ENCODE assay signal across 14 mouse cellular contexts in genomic region chr19:47407332-47407731, GRCm38 (mm10).
"Had no signal": no experiment of that assay in that cellular context is flagged by ENCODE, and none has a peak within 500 bp of the region (broad histone marks: within the 10 kb centered on the region; RNA-seq: fewer than 3 reads in every experiment).

No protein-coding gene starts in this region.

- H3K27me3 ChIP-seq: intestine, embryonic 15.5 days; kidney, embryonic 15.5 days; limb, embryonic 15.5 days; midbrain, embryonic 15.5 days; neural tube, embryonic 13.5 days; stomach, embryonic 15.5 days had no signal

- H3K36me3 ChIP-seq: intestine, embryonic 15.5 days; limb, embryonic 15.5 days; midbrain, embryonic 15.5 days; neural tube, embryonic 13.5 days had no signal

- DNase-seq: kidney, adult 2 months; kidney, postnatal 14 days; lung, embryonic 14.5 days; retina, postnatal 1 day; right cerebral cortex, postnatal 4 days; thymus, adult 2 months; thymus, postnatal 25 days had no signal

- H3K4me1 ChIP-seq: midbrain, embryonic 15.5 days had no signal

- H3K4me2 ChIP-seq: intestine, embryonic 15.5 days; kidney, embryonic 15.5 days; limb, embryonic 15.5 days; lung, embryonic 14.5 days; midbrain, embryonic 15.5 days; neural tube, embryonic 13.5 days; stomach, embryonic 15.5 days had no signal

- ATAC-seq: intestine, embryonic 15.5 days; midbrain, embryonic 15.5 days had no signal

- H3K27ac ChIP-seq: intestine, embryonic 15.5 days; kidney, embryonic 15.5 days; limb, embryonic 15.5 days; midbrain, embryonic 10.5 days; midbrain, embryonic 15.5 days; neural tube, embryonic 13.5 days; stomach, embryonic 15.5 days had no signal

- H3K9me3 ChIP-seq: intestine, embryonic 15.5 days; kidney, embryonic 15.5 days; limb, embryonic 15.5 days; midbrain, embryonic 10.5 days; midbrain, embryonic 15.5 days; neural tube, embryonic 13.5 days; stomach, embryonic 15.5 days had no signal

- H3K4me3 ChIP-seq: intestine, embryonic 15.5 days; kidney, embryonic 15.5 days; limb, embryonic 15.5 days; midbrain, embryonic 10.5 days; midbrain, embryonic 15.5 days; neural tube, embryonic 13.5 days; stomach, embryonic 15.5 days had no signal

- H3K9ac ChIP-seq: intestine, embryonic 15.5 days; kidney, embryonic 15.5 days; limb, embryonic 15.5 days; lung, embryonic 14.5 days; midbrain, embryonic 15.5 days; neural tube, embryonic 13.5 days; stomach, embryonic 15.5 days had no signal
